Mouse (Mus musculus) telencephalon, adult 2 months (tissue): Measurements from ENCODE around the gene Il4.

ENCODE experiments used
- DNase-seq: peaks from one replicate; pipeline ENCODE4 v3.0.0-alpha.2; 2011; ENCODE audit warnings: low read depth, low spot score

The Il4 gene

GRCm38 (mm10) chr11:53624124-53624523, 5.7 kb upstream of the Il4 start:
- DNase-seq, result no peak

GRCm38 (mm10) chr11:53623573-53623972, 5.1 kb upstream of the Il4 start:
- no peak for DNase-seq

- no peak for DNase-seq
Observed at GRCm38 (mm10) chr11:53622440-53622806, 4.0 kb upstream of the Il4 start.

GRCm38 (mm10) chr11:53621582-53622439, 3.3 kb upstream of the Il4 start:
- no peak for DNase-seq

GRCm38 (mm10) chr11:53620094-53620493, 1.6 kb upstream of the Il4 start:
- DNase-seq, result no peak

- DNase-seq, result no peak
Observed at GRCm38 (mm10) chr11:53619428-53619827, 959 bp upstream of the Il4 start.

- no peak for DNase-seq
Observed at GRCm38 (mm10) chr11:53617562-53618109, 833 bp downstream of the Il4 start.

GRCm38 (mm10) chr11:53616748-53617558, 1.5 kb downstream of the Il4 start:
- no peak for DNase-seq

- no peak for DNase-seq
Observed at GRCm38 (mm10) chr11:53615575-53615974, 2.9 kb downstream of the Il4 start.

GRCm38 (mm10) chr11:53615172-53615571, 3.3 kb downstream of the Il4 start:
- no peak for DNase-seq

GRCm38 (mm10) chr11:53609672-53610071, 8.8 kb downstream of the Il4 start:
- no peak for DNase-seq

GRCm38 (mm10) chr11:53609231-53609630, 9.2 kb downstream of the Il4 start:
- DNase-seq, result no peak

- no peak for DNase-seq
Observed at GRCm38 (mm10) chr11:53605609-53606008, 12.9 kb downstream of the Il4 start.

GRCm38 (mm10) chr11:53604983-53605382, 13.5 kb downstream of the Il4 start:
- no peak for DNase-seq

- no peak for DNase-seq
Observed at GRCm38 (mm10) chr11:53591116-53591515, 27.4 kb downstream of the Il4 start.

- no peak for DNase-seq
Observed at GRCm38 (mm10) chr11:53590368-53590768, 28.1 kb downstream of the Il4 start.

- DNase-seq, result no peak
Observed at GRCm38 (mm10) chr11:53588279-53588678, 30.2 kb downstream of the Il4 start.

GRCm38 (mm10) chr11:53585510-53585909, 33.0 kb downstream of the Il4 start:
- no peak for DNase-seq

GRCm38 (mm10) chr11:53584849-53585248, 33.6 kb downstream of the Il4 start:
- DNase-seq, result peak; percentile 31

- no peak for DNase-seq
Observed at GRCm38 (mm10) chr11:53583151-53583550, 35.3 kb downstream of the Il4 start.

GRCm38 (mm10) chr11:53580562-53580961, 37.9 kb downstream of the Il4 start:
- DNase-seq, result no peak

GRCm38 (mm10) chr11:53567224-53568014, 51.0 kb downstream of the Il4 start, which contains the start of gene Kif3a:
TSS of gene Kif3a (plus strand) at chr11:53567379.
- DNase-seq, result peak; percentile 86
